Mouse (Mus musculus): ENCODE measurements at regions not wholly inside any gene's neighbourhood (a gene's known extent, or its start where the extent isn't known, plus 50 kb on each side); places are given as distances from the start of the nearest gene placed in this dataset.

GRCm38 (mm10) chr10:120665670-120666069 lies 189.4 kb upstream of the Hmga2 start:
- TF ChIP-seq CTCF (conservative IDR thresholded peaks at IDR 0.05; ENCODE audit: insufficient read depth, insufficient read length, low read depth, low read length) (no peak), POLR2A (IDR thresholded peaks at IDR 0.05; ENCODE audit: low read depth, low read length) (no peak)

All from kidney, adult 2 months (tissue).